Mouse (Mus musculus) left cerebral cortex, postnatal 14 days (tissue): Measurements from ENCODE around the gene Cadm4. TPM values are rescaled to one million over a fixed set of nuclear protein-coding genes. Genes with fewer than 3 reads are reported as not detected.

Experiments used
- DNase-seq, 2 experiments: peaks; one replicate each; pipeline ENCODE4 v3.0.0; 2021 to 2022; ENCODE audit warnings: low spot score in 2 of 2, mixed read lengths in 1 of 2
- intact Hi-C: fragments of 180-260 bp; cut with DNase I; formaldehyde crosslinking; loops from one replicate; pipeline ENCODE4 v1.15.1; 2025
- total RNA-seq, 2 experiments: library from RNA; stranded (reverse); gene quantifications; 2 replicates each; pipeline ENCODE4 v1.2.3; 2021

The Cadm4 gene
- total RNA-seq, 2 experiments from 2014 or later: 282 to 289 TPM

- intact Hi-C loops: loop anchor here (1.0 kb wide), 1 partner anchor 17 kb away; the partner anchor contains the start of gene Irgq
- no peak for DNase-seq
These were observed 65.8 kb downstream of the Cadm4 start for GRCm38 (mm10) chr7:24547534-24548036.

- intact Hi-C loops: no loop called here
- DNase-seq: no peak
These were observed 70.3 kb downstream of the Cadm4 start for GRCm38 (mm10) chr7:24551985-24552759.

Other genes with a start within 250 kb of the Cadm4 start
- 1 to 10 TPM; 6.3 to 7.0 TPM for gene Zfp109, start 244.5 kb upstream of the Cadm4 start, total RNA-seq
- 1 to 10 TPM; 6.1 to 7.5 TPM for gene Zfp108, start 227.2 kb upstream of the Cadm4 start, total RNA-seq
- gene Zfp93, start 211.6 kb upstream of the Cadm4 start, total RNA-seq: 10 to 100 TPM; 12.3 to 13.2 TPM
- 10 to 100 TPM; 17.8 to 22.0 TPM for gene Zfp61, start 180.8 kb upstream of the Cadm4 start, total RNA-seq
- 10 to 100 TPM; 16.1 to 16.3 TPM for gene Zfp94, start 165.4 kb upstream of the Cadm4 start, total RNA-seq
- not detected for gene Tescl, start 148.1 kb upstream of the Cadm4 start, total RNA-seq
- gene Lypd5, start 132.8 kb upstream of the Cadm4 start, total RNA-seq: not detected
- under 1 TPM; 0.32 to 0.40 TPM for gene Kcnn4, start 111.8 kb upstream of the Cadm4 start, total RNA-seq
- 10 to 100 TPM; 35.5 to 39.7 TPM for gene Smg9, start 82.4 kb upstream of the Cadm4 start, total RNA-seq
- gene Irgc1, start 29.7 kb upstream of the Cadm4 start, total RNA-seq: under 1 TPM in 1 of 2 experiments, not detected in 1; 0.19 TPM
- gene Plaur, start 19.5 kb upstream of the Cadm4 start, total RNA-seq: 1 to 10 TPM in 1 of 2 experiments, under 1 TPM in 1; 0.30 to 1.3 TPM
- 10 to 100 TPM; 53.7 to 53.8 TPM for gene Zfp428, start 25.0 kb downstream of the Cadm4 start, total RNA-seq
- not detected for gene AC161166.1, start 30.4 kb downstream of the Cadm4 start, total RNA-seq
- 10 to 100 TPM; 97.0 to 97.6 TPM for gene Irgq, start 48.7 kb downstream of the Cadm4 start, total RNA-seq
- not detected for gene Pinlyp, start 64.1 kb downstream of the Cadm4 start, total RNA-seq
- gene Xrcc1, start 64.3 kb downstream of the Cadm4 start, total RNA-seq: 10 to 100 TPM; 34.7 to 37.8 TPM
- gene Ethe1, start 105.5 kb downstream of the Cadm4 start, total RNA-seq: 10 to 100 TPM in 1 of 2 experiments, 1 to 10 TPM in 1; 9.3 to 11.3 TPM
- gene Zfp575, start 105.6 kb downstream of the Cadm4 start, total RNA-seq: 1 to 10 TPM; 6.9 to 7.2 TPM
- under 1 TPM in 1 of 2 experiments, not detected in 1; 0.42 TPM for gene Phldb3, start 128.7 kb downstream of the Cadm4 start, total RNA-seq
- under 1 TPM; 0.48 to 0.53 TPM for gene Lypd3, start 154.5 kb downstream of the Cadm4 start, total RNA-seq
- not detected for gene Tex101, start 194.7 kb downstream of the Cadm4 start, total RNA-seq
- gene BC049730, start 227.2 kb downstream of the Cadm4 start, total RNA-seq: not detected
- not detected for gene Gm4763, start 244.9 kb downstream of the Cadm4 start, total RNA-seq